Mouse (Mus musculus): ENCODE measurements around the gene Cox10.

GRCm38 (mm10) chr11:64066001-64066400 is 13.3 kb downstream of the Cox10 start:
- no peak for TF ChIP-seq CTCF (IDR thresholded peaks at IDR 0.05; ENCODE audit: low read depth, low read length)
- no peak for TF ChIP-seq POLR2A (IDR thresholded peaks at IDR 0.05; ENCODE audit: extremely low read depth, insufficient read depth, low read length)

Data from liver, adult 2 months (tissue).